Mouse (Mus musculus) megakaryocyte-erythroid progenitor cell, adult 5 weeks (primary cell): Measurements from ENCODE around the gene Alg12. TPM values are rescaled to one million over a fixed set of nuclear protein-coding genes. Genes with fewer than 3 reads are reported as not detected.

Experiments
- polyA plus RNA-seq: library from polyadenylated mRNA; stranded (reverse); fragments of >175 nt; gene quantifications from 2 replicates; pipeline ENCODE4 v1.2.3, GENCODE M21; 2012

Alg12 gene
- polyA plus RNA-seq: 4.2 and 5.3 TPM in 2 replicates

DNA sequence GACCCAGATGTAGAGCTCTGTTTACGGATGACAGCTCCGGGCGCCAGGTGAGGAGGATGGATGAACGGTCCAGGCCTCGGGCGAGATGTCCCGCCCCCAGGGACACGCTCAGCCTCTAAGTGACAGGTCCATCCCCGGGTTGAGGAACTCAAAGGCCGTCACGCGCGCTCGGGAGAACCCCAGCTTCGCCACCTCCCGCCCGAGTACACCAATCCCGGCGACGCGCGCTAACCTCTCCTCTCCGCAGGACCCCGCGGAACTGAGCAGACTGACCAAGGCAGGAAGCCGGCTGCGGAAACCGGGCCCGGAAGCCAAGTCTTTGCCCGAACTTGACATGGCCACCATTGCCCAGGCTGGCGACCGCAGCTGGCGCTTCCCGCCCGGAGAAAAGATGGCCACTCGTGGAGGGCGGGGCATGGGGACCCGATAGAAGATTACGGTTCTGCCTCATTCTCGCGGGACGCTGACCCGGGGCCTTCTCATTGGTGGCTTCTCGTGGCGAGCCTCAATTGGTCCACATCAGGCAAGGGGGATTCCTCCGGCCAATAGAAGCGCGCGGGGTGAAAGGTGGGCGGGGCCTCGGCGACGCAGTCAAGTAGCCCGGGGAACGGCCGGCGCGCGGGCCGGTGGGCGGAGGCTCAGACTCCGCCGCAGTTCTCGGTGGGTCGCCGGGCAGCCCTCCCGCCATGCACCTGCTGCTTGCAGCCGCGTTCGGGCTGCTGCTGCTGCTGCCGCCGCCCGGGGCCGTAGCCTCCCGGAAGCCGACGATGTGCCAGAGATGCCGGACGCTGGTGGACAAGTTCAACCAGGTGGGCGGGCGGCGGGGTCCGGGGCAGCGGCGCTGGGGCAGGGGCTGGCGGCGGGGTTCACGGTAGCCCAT is at the start of gene Alg12, which contains the start of gene Creld2:
Gene Alg12, minus strand, starts transcription at position 293 of the 880 bp plus-strand sequence.
Gene Creld2, plus strand, starts transcription at position 621 of the 880 bp plus-strand sequence.

DNA sequence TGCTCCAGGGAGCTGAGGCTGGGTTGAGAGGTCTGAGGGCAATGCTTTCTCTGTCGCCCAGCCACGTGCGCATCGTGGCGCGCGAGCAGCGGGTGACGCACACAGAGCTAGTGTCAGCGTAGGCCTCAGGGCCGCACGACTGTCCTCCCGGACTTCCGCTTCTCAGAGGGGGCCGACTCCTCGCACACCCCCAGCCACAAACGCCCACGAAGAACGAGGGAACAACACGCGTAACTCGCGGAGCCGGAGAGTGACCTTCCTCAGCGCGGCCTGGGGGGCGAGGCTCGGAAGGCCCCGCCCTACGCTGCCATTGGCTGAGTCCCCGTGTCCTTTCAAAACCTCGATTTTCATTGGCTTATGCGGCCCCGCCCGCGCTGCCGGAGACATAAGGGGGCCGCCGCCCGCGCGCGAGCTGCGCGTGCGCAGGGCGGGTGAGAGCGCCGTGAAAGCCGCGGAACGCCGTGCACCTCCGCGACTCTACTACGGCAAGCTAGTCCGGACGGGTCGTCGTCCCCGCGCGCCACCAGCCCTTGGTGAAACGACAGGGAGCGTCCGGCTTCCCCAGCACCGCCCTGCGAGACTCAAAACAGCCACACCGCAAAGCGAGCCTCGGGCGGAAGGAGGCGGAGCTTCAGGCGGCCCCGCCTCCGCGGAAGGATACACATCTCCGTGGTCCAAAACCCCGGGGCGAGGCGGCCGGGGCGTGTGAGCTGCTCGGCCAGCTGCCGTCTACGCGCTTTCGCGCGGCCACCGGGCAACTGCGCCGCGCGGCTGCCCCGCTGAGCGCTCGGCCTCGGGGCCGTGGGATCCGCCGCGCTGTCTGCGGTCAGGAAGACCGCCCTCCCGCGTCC is 42.9 kb upstream of the Alg12 start, which contains the start of gene Pim3:
Gene Pim3, plus strand, starts transcription at position 415 of the 851 bp plus-strand sequence.

Other genes starting within 250 kb of the Alg12 start
- not detected in 2 replicates for gene Zdhhc25, start 219.0 kb downstream of the Alg12 start, polyA plus RNA-seq
- 50.3 and 66.9 TPM in 2 replicates for gene Brd1, start 85.1 kb downstream of the Alg12 start, polyA plus RNA-seq
- gene Zbed4, start 67.7 kb downstream of the Alg12 start, polyA plus RNA-seq: 6.1 and 7.9 TPM in 2 replicates
- gene Creld2, start 328 bp upstream of the Alg12 start, polyA plus RNA-seq: 55.6 and 65.0 TPM in 2 replicates
- gene Pim3, start 42.9 kb upstream of the Alg12 start, polyA plus RNA-seq: 55.5 and 63.6 TPM in 2 replicates
- not detected in 2 replicates for gene Ttll8, start 135.1 kb upstream of the Alg12 start, polyA plus RNA-seq
- gene Mlc1, start 159.7 kb upstream of the Alg12 start, polyA plus RNA-seq: not detected in 2 replicates
- not detected in 2 replicates for gene Mov10l1, start 163.6 kb upstream of the Alg12 start, polyA plus RNA-seq
- gene Panx2, start 240.4 kb upstream of the Alg12 start, polyA plus RNA-seq: 0.14 and 0.18 TPM in 2 replicates